12 mouse cellular contexts compared by ENCODE assay signal in the genomic region with DNA sequence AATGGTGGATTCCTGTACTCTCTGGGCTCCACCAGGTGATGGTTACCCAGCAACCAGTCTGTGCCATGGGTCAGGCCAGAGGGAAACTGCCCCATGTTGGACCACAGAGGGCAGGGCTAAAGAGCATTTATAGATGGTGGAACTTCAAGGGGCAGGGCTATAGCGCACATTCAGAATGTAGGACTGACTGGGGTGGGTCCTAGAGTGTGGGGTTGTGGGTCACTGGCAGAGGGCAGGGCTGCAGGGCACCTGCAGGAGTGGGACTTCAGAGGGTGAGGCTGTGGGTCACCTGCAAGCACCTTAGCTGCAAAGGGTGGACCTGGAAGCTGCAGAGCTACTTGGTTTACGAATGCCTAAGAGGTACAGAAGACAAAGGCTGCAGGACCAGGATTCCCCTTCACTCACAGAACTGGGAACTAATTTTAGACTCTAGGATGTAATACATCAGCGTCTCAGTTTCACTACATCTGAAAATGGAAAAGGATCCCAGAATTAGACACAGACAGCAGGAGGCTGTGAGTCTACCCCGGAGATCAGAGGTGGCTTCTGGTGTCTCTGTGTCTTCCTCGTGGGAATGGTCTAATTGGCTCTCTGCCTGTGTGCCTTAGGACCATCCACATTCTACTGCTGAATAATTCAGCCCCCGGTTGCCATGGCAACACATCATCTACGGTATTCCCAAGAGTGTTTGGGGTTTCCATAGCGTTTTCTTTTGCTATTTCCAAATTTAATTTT.
DNase-seq lines count a peak whose midpoint lies in the region; ATAC-seq and TF ChIP-seq lines count a peak whose summit lies in the region.
"Had no signal": no experiment of that assay in that cellular context is flagged by ENCODE, and none has a peak within 500 bp of the region (broad histone marks: within the 10 kb centered on the region; RNA-seq: fewer than 3 reads in every experiment).

No protein-coding gene starts in this region.

- no peak overlapping the region for H3K4me2 ChIP-seq in forebrain, embryonic 15.5 days (replicated peaks)
- no peak overlapping the region for H3K4me2 ChIP-seq in neural tube, embryonic 11.5 days (ENCODE audit: low read depth)
- no peak overlapping the region for H3K4me2 ChIP-seq in liver, embryonic 11.5 days
- H3K4me2 ChIP-seq: embryonic facial prominence, embryonic 12.5 days; heart, embryonic 11.5 days had no signal

- H3K4me3 ChIP-seq in forebrain, embryonic 15.5 days = no peak overlapping the region
- no peak overlapping the region for H3K4me3 ChIP-seq in neural tube, embryonic 11.5 days (ENCODE audit: low read depth, low read length)
- H3K4me3 ChIP-seq in thymus, adult 2 months (ENCODE audit: control insufficient read depth, insufficient read depth, low read length) = no peak overlapping the region
- no peak overlapping the region for H3K4me3 ChIP-seq in liver, embryonic 11.5 days (ENCODE audit: low read depth, low read length)
- H3K4me3 ChIP-seq: embryonic facial prominence, embryonic 12.5 days had no signal

- peak; percentile 94 for DNase-seq in brain, embryonic 14.5 days (ENCODE audit: low read depth)
- peak; percentile 48 to 61 for DNase-seq in layer of hippocampus, postnatal 10 days (ENCODE audit: low spot score in 2 of 2)
- DNase-seq in neural tube, embryonic 11.5 days (ENCODE audit: low spot score) = peak; percentile 61
- DNase-seq in urinary bladder, adult 2 months (ENCODE audit: low spot score) = no peak
- no peak for DNase-seq in thymus, adult 2 months
- no peak for DNase-seq in liver, embryonic 11.5 days (ENCODE audit: low spot score)
- DNase-seq in lung, postnatal 25 days (ENCODE audit: low spot score) = no peak

- H3K4me1 ChIP-seq in forebrain, embryonic 15.5 days = peaks cover 22% of the 10 kb centered on the region
- H3K4me1 ChIP-seq in neural tube, embryonic 11.5 days (ENCODE audit: control insufficient read depth, insufficient read depth, low read length) = 0 out of 2 replicates have a peak, but pooled peaks cover 11% of the 10 kb centered on the region
- H3K4me1 ChIP-seq in thymus, adult 2 months (replicated peaks; ENCODE audit: control insufficient read depth, insufficient read depth, low read length) = no peaks in the 10 kb centered on the region
- H3K4me1 ChIP-seq in liver, embryonic 11.5 days (replicated peaks; ENCODE audit: control insufficient read depth, insufficient read depth, low read length) = no peaks in the 10 kb centered on the region

- no peak for TF ChIP-seq CTCF in brain, embryonic 14.5 days (IDR thresholded peaks at IDR 0.05; ENCODE audit: borderline replicate concordance, extremely low read depth, insufficient read depth, insufficient read length)
- TF ChIP-seq CTCF in thymus, adult 2 months (IDR thresholded peaks at IDR 0.05; ENCODE audit: borderline replicate concordance, control insufficient read depth, extremely low read depth, insufficient read depth, low read length, poor library complexity) = no peak

- H3K9me3 ChIP-seq in forebrain, embryonic 15.5 days = no peaks in the 10 kb centered on the region
- H3K9me3 ChIP-seq in neural tube, embryonic 11.5 days (ENCODE audit: control insufficient read depth, low read length) = no peaks in the 10 kb centered on the region
- no peaks in the 10 kb centered on the region for H3K9me3 ChIP-seq in liver, embryonic 11.5 days (ENCODE audit: control insufficient read depth, low read length)
- H3K9me3 ChIP-seq: embryonic facial prominence, embryonic 12.5 days had no signal

- no peak for TF ChIP-seq POLR2A in brain, embryonic 14.5 days (IDR thresholded peaks at IDR 0.05; ENCODE audit: borderline replicate concordance, extremely low read depth, insufficient read depth, insufficient read length, poor library complexity, severe bottlenecking)
- no peak for TF ChIP-seq POLR2A in thymus, adult 2 months (IDR thresholded peaks at IDR 0.05; ENCODE audit: control insufficient read depth, extremely low read depth, insufficient read depth, low read length, poor library complexity)

- no peaks in the 10 kb centered on the region for H3K27me3 ChIP-seq in forebrain, embryonic 15.5 days
- H3K27me3 ChIP-seq in neural tube, embryonic 11.5 days (ENCODE audit: control insufficient read depth, insufficient read depth, low read length) = no peaks in the 10 kb centered on the region
- H3K27me3 ChIP-seq in thymus, adult 2 months (ENCODE audit: control insufficient read depth, insufficient read depth, low read length) = no peaks in the 10 kb centered on the region
- H3K27me3 ChIP-seq in liver, embryonic 11.5 days (replicated peaks; ENCODE audit: control insufficient read depth, insufficient read depth, low read length) = no peaks in the 10 kb centered on the region
- H3K27me3 ChIP-seq: embryonic facial prominence, embryonic 12.5 days had no signal

- WGBS in forebrain, embryonic 15.5 days = 39% methylated on average over 8 of the region's 8 CpGs
- 54% methylated on average over 8 of the region's 8 CpGs for WGBS in neural tube, embryonic 11.5 days
- 80% methylated on average over 8 of the region's 8 CpGs for WGBS in thymus, adult 2 months
- WGBS in liver, embryonic 11.5 days = 80% methylated on average over 8 of the region's 8 CpGs

- 0 out of 2 replicates have a peak overlapping the region, but pooled peaks have one; percentile 3 for H3K9ac ChIP-seq in forebrain, embryonic 15.5 days (replicated peaks)
- H3K9ac ChIP-seq in neural tube, embryonic 11.5 days (ENCODE audit: low read length) = no peak overlapping the region
- no peak overlapping the region for H3K9ac ChIP-seq in liver, embryonic 11.5 days (ENCODE audit: low read depth, low read length)
- H3K9ac ChIP-seq: embryonic facial prominence, embryonic 12.5 days had no signal

- H3K27ac ChIP-seq in forebrain, embryonic 15.5 days (replicated peaks) = peak overlapping the region; percentile 79
- no peak overlapping the region for H3K27ac ChIP-seq in neural tube, embryonic 11.5 days (ENCODE audit: low read depth, low read length)
- H3K27ac ChIP-seq in thymus, adult 2 months (ENCODE audit: control insufficient read depth, insufficient read depth, low read length) = no peak overlapping the region
- H3K27ac ChIP-seq in liver, embryonic 11.5 days (ENCODE audit: low read depth, low read length) = no peak overlapping the region
- H3K27ac ChIP-seq: embryonic facial prominence, embryonic 12.5 days; macrophage had no signal

- peak; percentile 44 for ATAC-seq in forebrain, embryonic 15.5 days (replicated peaks)
- ATAC-seq in neural tube, embryonic 11.5 days (ENCODE audit: insufficient read depth, low FRiP score, low TSS enrichment) = peak; percentile 54
- no peak for ATAC-seq in liver, embryonic 11.5 days (replicated peaks; ENCODE audit: low FRiP score)
- ATAC-seq: activated CD4-positive, CD25-positive, alpha-beta regulatory T cell, adult 4 months had no signal

- no peaks in the 10 kb centered on the region for H3K36me3 ChIP-seq in forebrain, embryonic 15.5 days
- no peaks in the 10 kb centered on the region for H3K36me3 ChIP-seq in neural tube, embryonic 11.5 days (ENCODE audit: control insufficient read depth, insufficient read depth, low read length)
- no peaks in the 10 kb centered on the region for H3K36me3 ChIP-seq in thymus, adult 2 months (ENCODE audit: control insufficient read depth, insufficient read depth, low read length)
- no peaks in the 10 kb centered on the region for H3K36me3 ChIP-seq in liver, embryonic 11.5 days (ENCODE audit: control insufficient read depth, insufficient read depth, low read length)
- H3K36me3 ChIP-seq: embryonic facial prominence, embryonic 12.5 days had no signal

Comparison
In these comparisons a context has a peak if more than half of its experiments do, and no peak if none do; other contexts are left out.
1. DNase-seq: peak in brain, embryonic 14.5 days (single experiment), layer of hippocampus, postnatal 10 days (2 of 2) and neural tube, embryonic 11.5 days (single experiment); none in urinary bladder, adult 2 months (single experiment), thymus, adult 2 months (single experiment), liver, embryonic 11.5 days (single experiment) and lung, postnatal 25 days (single experiment).